Mouse (Mus musculus) lung, adult 2 months (tissue): ENCODE measurements around the gene Lat2.

Experiments
- CTCF ChIP-seq: fragments of 200-500 bp; IDR thresholded peaks from 2 replicates; pipeline ENCODE4 v1.5.1; 2011; ENCODE audit warnings: mild to moderate bottlenecking, low read length, control low read depth; ENCODE audit not compliant: insufficient read depth
- POLR2A ChIP-seq: fragments of 200-500 bp; IDR thresholded peaks from 2 replicates; pipeline ENCODE4 v1.6.1; 2011; ENCODE audit warnings: low read depth, mild to moderate bottlenecking, control low read depth, low read length, borderline replicate concordance; ENCODE audit errors: extremely low read depth

DNA sequence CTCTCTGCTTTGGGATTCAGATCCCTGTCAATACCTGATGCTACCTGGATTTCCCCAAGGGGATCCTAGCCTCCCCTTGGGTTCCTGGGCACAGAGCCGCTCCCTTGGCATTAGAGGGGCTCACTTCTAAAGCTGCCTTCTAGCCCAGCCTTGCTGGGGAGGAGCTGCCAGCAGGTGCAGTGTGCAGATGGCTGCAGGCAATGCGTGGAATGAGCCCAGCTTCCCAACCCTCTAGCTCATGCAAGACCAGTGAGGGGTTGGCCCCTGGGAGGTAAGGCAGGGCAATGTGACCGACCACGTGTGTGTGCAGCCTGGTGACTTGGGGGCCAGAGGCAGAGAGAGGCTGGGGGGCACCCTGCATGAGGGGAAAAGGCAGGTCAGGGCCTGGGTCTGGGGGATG, 41.9 kb upstream of the Lat2 start:
- TF ChIP-seq CTCF (no peak), POLR2A (no peak)
